In the genomic region with DNA sequence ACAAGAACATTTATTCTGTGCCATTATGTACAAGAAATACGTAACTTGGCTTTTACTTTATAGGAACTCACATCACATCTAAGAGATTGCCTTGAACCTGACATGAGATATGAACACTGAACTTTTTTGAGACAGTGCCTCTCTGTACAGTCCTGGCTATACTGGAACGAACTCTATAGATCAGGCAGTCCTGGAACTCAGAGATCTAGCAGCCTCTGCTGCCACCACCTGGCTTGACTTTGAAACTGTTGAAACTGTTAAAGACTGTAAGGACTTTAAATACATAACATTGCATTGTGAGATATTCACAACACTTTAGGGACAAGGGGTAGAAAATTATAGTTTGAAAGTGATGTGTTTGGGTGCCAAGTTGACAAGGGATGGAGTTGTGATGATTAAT, we compare ENCODE assay signal across 9 mouse cellular contexts. TPM values are rescaled to one million over a fixed set of nuclear protein-coding genes. Genes with fewer than 3 reads are reported as not detected.
A peak's percentile ranks its signal among the peaks of the same experiment; 100 is the strongest.
DNase-seq lines count a peak whose midpoint lies in the region; ATAC-seq lines count a peak whose summit lies in the region.
"Had no signal": no experiment of that assay in that cellular context is flagged by ENCODE, and none has a peak within 500 bp of the region (broad histone marks: within the 10 kb centered on the region; RNA-seq: fewer than 3 reads in every experiment).

No protein-coding gene starts in this region.

- no peak overlapping the region for H3K4me2 ChIP-seq in embryonic facial prominence, embryonic 14.5 days (ENCODE audit: low read depth, low read length)
- peak overlapping the region; percentile 21; the same call in 1 of the 2 replicates for H3K4me2 ChIP-seq in liver, embryonic 13.5 days
- H3K4me2 ChIP-seq: neural tube, embryonic 13.5 days had no signal

- no peaks in the 10 kb centered on the region for H3K36me3 ChIP-seq in embryonic facial prominence, embryonic 14.5 days (ENCODE audit: control insufficient read depth, insufficient read depth, low read length)
- H3K36me3 ChIP-seq in liver, embryonic 13.5 days, result no peaks in the 10 kb centered on the region
- H3K36me3 ChIP-seq: neural tube, embryonic 13.5 days had no signal

- no peak for ATAC-seq in embryonic facial prominence, embryonic 14.5 days (ENCODE audit: low read depth)
- peak; percentile 74 for ATAC-seq in liver, embryonic 13.5 days (ENCODE audit: low read depth)

- 66% methylated on average over 2 of the region's 2 CpGs for WGBS in embryonic facial prominence, embryonic 14.5 days
- 36% methylated on average over 2 of the region's 2 CpGs for WGBS in liver, embryonic 13.5 days (ENCODE audit: insufficient replicate concordance)

- no peak overlapping the region for H3K9ac ChIP-seq in embryonic facial prominence, embryonic 14.5 days (ENCODE audit: low read depth, low read length)
- H3K9ac ChIP-seq in liver, embryonic 13.5 days, result peak overlapping the region; percentile 29; the same call in 1 of the 2 replicates
- H3K9ac ChIP-seq: neural tube, embryonic 13.5 days had no signal

- no peak overlapping the region for H3K27ac ChIP-seq in embryonic facial prominence, embryonic 14.5 days (replicated peaks; ENCODE audit: low read depth, low read length)
- H3K27ac ChIP-seq in liver, embryonic 13.5 days, result peak overlapping the region; percentile 83
- H3K27ac ChIP-seq: neural tube, embryonic 13.5 days had no signal

- H3K27me3 ChIP-seq in embryonic facial prominence, embryonic 14.5 days (replicated peaks; ENCODE audit: control insufficient read depth, insufficient read depth, low read length), result no peaks in the 10 kb centered on the region
- H3K27me3 ChIP-seq in liver, embryonic 13.5 days, result no peaks in the 10 kb centered on the region; the same call in 1 of the 2 replicates

- intact Hi-C loops in left cerebral cortex, postnatal 25 days (cut with DNase I), result no loop called here

- no peaks in the 10 kb centered on the region for H3K4me1 ChIP-seq in embryonic facial prominence, embryonic 14.5 days (ENCODE audit: control insufficient read depth, insufficient read depth, low read length)
- H3K4me1 ChIP-seq in liver, embryonic 13.5 days (replicated peaks), result peaks cover 32% of the 10 kb centered on the region
- H3K4me1 ChIP-seq: neural tube, embryonic 13.5 days had no signal

- no peak overlapping the region for H3K4me3 ChIP-seq in embryonic facial prominence, embryonic 14.5 days (ENCODE audit: low read depth, low read length)
- H3K4me3 ChIP-seq in liver, embryonic 13.5 days (replicated peaks), result no peak overlapping the region
- H3K4me3 ChIP-seq: neural tube, embryonic 13.5 days had no signal

- H3K9me3 ChIP-seq in embryonic facial prominence, embryonic 14.5 days (ENCODE audit: control insufficient read depth, low read length), result no peaks in the 10 kb centered on the region
- H3K9me3 ChIP-seq in liver, embryonic 13.5 days (replicated peaks), result no peaks in the 10 kb centered on the region
- H3K9me3 ChIP-seq: neural tube, embryonic 13.5 days had no signal

- peak; percentile 29 for DNase-seq in cerebellum, adult 9-10 months
- no peak for DNase-seq in cerebellum, adult 11-12 months
- peak; percentile 16 to 20 for DNase-seq in left cerebral cortex, postnatal 25 days (ENCODE audit: low spot score in 2 of 2)
- DNase-seq in left cerebral cortex, adult 11 months (ENCODE audit: low spot score), result no peak
- peak; percentile 53 for DNase-seq in ZHBTc4 (ENCODE audit: low read depth, low spot score)
- peak; percentile 25 for DNase-seq in embryonic facial prominence, embryonic 14.5 days (ENCODE audit: low spot score)
- peak; percentile 61 for DNase-seq in liver, embryonic 13.5 days
- DNase-seq in spleen, postnatal 36 days (ENCODE audit: low spot score in 2 of 2), result peak; percentile 23 to 34

RNA-seq across cellular contexts. Expression of gene Kantr, which starts 19.4 kb away (rescaled TPM):
- total RNA-seq in left cerebral cortex, postnatal 25 days (2021), result 10 to 100 TPM; 51.1 to 65.3 TPM
- 13.3 and 15.4 TPM in 2 replicates for polyA plus RNA-seq in embryonic facial prominence, embryonic 14.5 days (2014; fragmentation: Nextera tagmentation; extraction: Ambion mirVana)
- 2.5 and 2.9 TPM in 2 replicates for polyA plus RNA-seq in liver, embryonic 13.5 days (2015; fragmentation: Nextera tagmentation; extraction: Ambion mirVana)

RNA-seq across cellular contexts. Expression of gene Tspyl2, which starts 34.3 kb away (rescaled TPM):
- total RNA-seq in left cerebral cortex, postnatal 25 days (2021), result 10 to 100 TPM; 87.1 to 98.9 TPM
- polyA plus RNA-seq in embryonic facial prominence, embryonic 14.5 days (2014; fragmentation: Nextera tagmentation; extraction: Ambion mirVana), result 22.4 and 25.2 TPM in 2 replicates
- polyA plus RNA-seq in liver, embryonic 13.5 days (2015; fragmentation: Nextera tagmentation; extraction: Ambion mirVana), result 6.1 and 7.4 TPM in 2 replicates

Comparison
In these comparisons a context has a peak if more than half of its experiments do, and no peak if none do; other contexts are left out.
1. DNase-seq: peak in cerebellum, adult 9-10 months (single experiment), left cerebral cortex, postnatal 25 days (2 of 2), ZHBTc4 (single experiment), embryonic facial prominence, embryonic 14.5 days (single experiment), liver, embryonic 13.5 days (single experiment) and spleen, postnatal 36 days (2 of 2); none in cerebellum, adult 11-12 months (single experiment) and left cerebral cortex, adult 11 months (single experiment).